Comparison of ENCODE assay signal across 7 mouse cellular contexts in genomic region chr13:98365766-98366421, GRCm38 (mm10). TPM values are rescaled to one million over a fixed set of nuclear protein-coding genes. Genes with fewer than 3 reads are reported as not detected.
A peak's percentile ranks its signal among the peaks of the same experiment; 100 is the strongest.
DNase-seq lines count a peak whose midpoint lies in the region; ATAC-seq and TF ChIP-seq lines count a peak whose summit lies in the region.

No protein-coding gene starts in this region.

- H3K4me1 ChIP-seq in testis, adult 2 months (ENCODE audit: control insufficient read depth, insufficient read depth, low read length): peaks cover 15% of the 10 kb centered on the region
- peaks cover 9% of the 10 kb centered on the region for H3K4me1 ChIP-seq in forebrain, embryonic 15.5 days
- H3K4me1 ChIP-seq in neural tube, embryonic 14.5 days (ENCODE audit: control insufficient read depth, insufficient read depth, low read length): no peaks in the 10 kb centered on the region

- H3K27me3 ChIP-seq in testis, adult 2 months (ENCODE audit: control insufficient read depth, insufficient read depth, low read length): peaks cover 2% of the 10 kb centered on the region; the same call in 1 of the 2 replicates
- H3K27me3 ChIP-seq in forebrain, embryonic 15.5 days: peaks cover 84% of the 10 kb centered on the region
- H3K27me3 ChIP-seq in neural tube, embryonic 14.5 days (ENCODE audit: control insufficient read depth, insufficient read depth, low read length): peaks cover 75% of the 10 kb centered on the region

- H3K27ac ChIP-seq in testis, adult 2 months (ENCODE audit: control insufficient read depth, insufficient read depth, low read depth, low read length): no peak overlapping the region
- no peak overlapping the region for H3K27ac ChIP-seq in forebrain, embryonic 15.5 days (replicated peaks)
- H3K27ac ChIP-seq in neural tube, embryonic 14.5 days (ENCODE audit: low read depth, low read length): no peak overlapping the region

- H3K9ac ChIP-seq in forebrain, embryonic 15.5 days (replicated peaks): no peak overlapping the region
- H3K9ac ChIP-seq in neural tube, embryonic 14.5 days (replicated peaks; ENCODE audit: low read depth, low read length): no peak overlapping the region

- WGBS in forebrain, embryonic 15.5 days: under 1% methylated on average over 52 of the region's 52 CpGs
- under 1% methylated on average over 52 of the region's 52 CpGs for WGBS in neural tube, embryonic 14.5 days

- no peak for TF ChIP-seq POLR2A in testis, adult 2 months (IDR thresholded peaks at IDR 0.05; ENCODE audit: control insufficient read depth, low read depth, low read length)

- ATAC-seq in forebrain, embryonic 15.5 days (replicated peaks): peak; percentile 43; the same call in 1 of the 2 replicates
- 0 out of 2 replicates have a peak, but pooled peaks have one; percentile 28 for ATAC-seq in neural tube, embryonic 14.5 days (ENCODE audit: low read depth)

- peak overlapping the region; percentile 78 for H3K4me3 ChIP-seq in testis, adult 2 months (ENCODE audit: control insufficient read depth, low read depth, low read length)
- peak overlapping the region; percentile 8 for H3K4me3 ChIP-seq in forebrain, embryonic 15.5 days
- no peak overlapping the region for H3K4me3 ChIP-seq in neural tube, embryonic 14.5 days (ENCODE audit: low read depth, low read length)

- TF ChIP-seq CTCF in testis, adult 2 months (IDR thresholded peaks at IDR 0.05; ENCODE audit: control insufficient read depth, insufficient read depth, insufficient replicate concordance, low read depth, low read length): no peak

- no peak for DNase-seq in testis, postnatal 10 days (ENCODE audit: low spot score)
- peak; percentile 19 to 34 for DNase-seq in kidney, postnatal 36 days
- no peak for DNase-seq in thymus, postnatal 14 days
- DNase-seq in spleen, adult 12 weeks (ENCODE audit: low spot score): no peak

- H3K4me2 ChIP-seq in forebrain, embryonic 15.5 days (replicated peaks): peak overlapping the region; percentile 26
- H3K4me2 ChIP-seq in neural tube, embryonic 14.5 days (ENCODE audit: low read depth, low read length): peak overlapping the region; percentile 8; the same call in 1 of the 2 replicates

- no peaks in the 10 kb centered on the region for H3K36me3 ChIP-seq in testis, adult 2 months (ENCODE audit: control insufficient read depth, insufficient read depth, low read length)
- no peaks in the 10 kb centered on the region for H3K36me3 ChIP-seq in forebrain, embryonic 15.5 days
- H3K36me3 ChIP-seq in neural tube, embryonic 14.5 days (ENCODE audit: control insufficient read depth, insufficient read depth, low read length): no peaks in the 10 kb centered on the region

- no peaks in the 10 kb centered on the region; the same call in 1 of the 2 replicates for H3K9me3 ChIP-seq in forebrain, embryonic 15.5 days
- no peaks in the 10 kb centered on the region for H3K9me3 ChIP-seq in neural tube, embryonic 14.5 days (ENCODE audit: control insufficient read depth, low read length)

RNA-seq across cellular contexts. Expression of gene Foxd1, which starts 11.9 kb away (rescaled TPM):
- polyA plus RNA-seq in testis, adult 2 months (2012; rRNA removed): not detected in 2 replicates
- polyA plus RNA-seq in forebrain, embryonic 15.5 days (2015; fragmentation: Nextera tagmentation; extraction: Ambion mirVana): 0.55 and 0.56 TPM in 2 replicates
- polyA plus RNA-seq in neural tube, embryonic 14.5 days (2014; fragmentation: Nextera tagmentation; extraction: Ambion mirVana): 0.12 and 0.76 TPM in 2 replicates

RNA-seq across cellular contexts. Expression of gene Btf3, which starts 49.1 kb away (rescaled TPM):
- 423 and 429 TPM in 2 replicates for polyA plus RNA-seq in testis, adult 2 months (2012; rRNA removed)
- polyA plus RNA-seq in forebrain, embryonic 15.5 days (2015; fragmentation: Nextera tagmentation; extraction: Ambion mirVana): 585 and 597 TPM in 2 replicates
- 513 and 544 TPM in 2 replicates for polyA plus RNA-seq in neural tube, embryonic 14.5 days (2014; fragmentation: Nextera tagmentation; extraction: Ambion mirVana)

Comparison
In these comparisons a context has a peak if more than half of its experiments do, and no peak if none do; other contexts are left out.
1. DNase-seq: peak in kidney, postnatal 36 days (2 of 2); none in testis, postnatal 10 days (single experiment), thymus, postnatal 14 days (single experiment) and spleen, adult 12 weeks (single experiment).